Mouse (Mus musculus): ENCODE data around the gene Flywch2. TPM values are rescaled to one million over a fixed set of nuclear protein-coding genes. Genes with fewer than 3 reads are reported as not detected.

Gene Flywch2
- total and polyA plus RNA-seq, 3 experiments = 0.62 to 6.2 TPM; not detected in 1

DNA sequence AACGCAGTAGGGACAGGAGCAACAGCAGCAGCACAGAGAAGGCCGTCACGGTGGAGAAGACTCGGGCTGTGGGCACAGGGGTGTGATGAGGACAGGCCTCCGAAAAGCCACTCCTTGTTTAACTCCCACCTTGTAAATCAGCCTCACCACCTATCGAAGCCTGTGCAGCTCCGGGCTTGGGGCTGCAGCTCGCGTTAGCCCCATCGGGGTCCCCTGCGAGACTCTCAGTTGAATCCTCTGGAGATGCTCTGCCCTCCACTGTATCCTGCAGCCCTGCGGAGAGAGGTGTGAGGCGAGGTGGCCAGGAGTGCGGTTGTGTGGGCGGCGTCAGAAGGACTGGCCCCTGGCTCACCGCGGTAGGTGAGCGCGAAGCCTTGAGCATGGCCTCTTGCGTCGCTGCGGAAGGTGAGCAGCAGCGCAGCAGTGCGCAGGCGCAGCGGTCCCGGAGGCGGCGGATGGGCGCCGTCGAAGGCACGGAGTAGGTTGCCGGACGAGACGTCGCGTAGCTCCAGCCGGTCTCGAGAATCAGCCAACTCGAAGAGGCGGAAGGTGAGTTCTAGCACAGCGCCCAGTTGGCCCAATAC is 43.6 kb downstream of the Flywch2 start:
- Histone ChIP-seq H3K27me3 (ENCODE audit: control insufficient read depth in 1 of 2, insufficient read depth in 2 of 2, low read length in 2 of 2) (no peaks in the 10 kb centered on the region), H3K9me3 (replicated peaks; ENCODE audit: insufficient read depth, low read length) (no peaks in the 10 kb centered on the region), H3K79me2 (ENCODE audit: control insufficient read depth, insufficient read depth, low read length, poor library complexity) (no peaks in the 10 kb centered on the region; the same call in 1 of the 2 replicates), H3K9ac (ENCODE audit: control insufficient read depth, low read depth, low read length, poor library complexity, severe bottlenecking) (no peak overlapping the region), H3K4me3 (ENCODE audit: control insufficient read depth in 1 of 2, insufficient read depth in 1 of 2, low read depth in 2 of 2, low read length in 2 of 2) (no peak overlapping the region), H3K36me3 (ENCODE audit: control insufficient read depth in 1 of 2, insufficient read depth in 2 of 2, low read length in 2 of 2) (peaks cover 0 to 4% of the 10 kb centered on the region in 2 experiments; a peak in 2 of 4 replicates), H3K4me1 (ENCODE audit: control insufficient read depth in 1 of 2, insufficient read depth in 2 of 2, low read length in 2 of 2) (peaks cover 4 to 15% of the 10 kb centered on the region in 2 experiments; a peak in 3 of 4 replicates), H3K27ac (ENCODE audit: control insufficient read depth, low read depth, low read length) (no peak overlapping the region)
- TF ChIP-seq RAD21 (IDR thresholded peaks at IDR 0.05; ENCODE audit: low read depth, low read length) (no peak), UBTF (IDR thresholded peaks at IDR 0.05; ENCODE audit: borderline replicate concordance, insufficient read depth, low read depth, low read length) (no peak), MAX (IDR thresholded peaks at IDR 0.05; ENCODE audit: low read length) (no peak), MAFK (IDR thresholded peaks at IDR 0.05; ENCODE audit: borderline replicate concordance, low read depth, low read length) (no peak), MYB (IDR thresholded peaks at IDR 0.05; ENCODE audit: low read depth, low read length) (no peak), GABPA (IDR thresholded peaks at IDR 0.05; ENCODE audit: low read depth, low read length) (no peak), ZNF384 (IDR thresholded peaks at IDR 0.05; ENCODE audit: low read depth, low read length) (no peak), NRF1 (IDR thresholded peaks at IDR 0.05; ENCODE audit: insufficient read depth, low read depth, low read length, poor library complexity, severe bottlenecking) (no peak), ETS1 (IDR thresholded peaks at IDR 0.05; ENCODE audit: low read depth, low read length) (no peak), POLR2AphosphoS5 (IDR thresholded peaks at IDR 0.05; ENCODE audit: borderline replicate concordance, low read depth, low read length) (no peak), SMC3 (IDR thresholded peaks at IDR 0.05; ENCODE audit: low read depth, low read length) (no peak), USF2 (IDR thresholded peaks at IDR 0.05; ENCODE audit: borderline replicate concordance in 1 of 2, insufficient read depth in 1 of 2, low read depth in 1 of 2, low read length in 2 of 2) (no peak), E2F4 (IDR thresholded peaks at IDR 0.05; ENCODE audit: borderline replicate concordance, low read depth, low read length) (no peak), HCFC1 (IDR thresholded peaks at IDR 0.05; ENCODE audit: low read depth, low read length) (no peak), SIN3A (IDR thresholded peaks at IDR 0.05; ENCODE audit: low read length) (no peak), ZC3H11A (IDR thresholded peaks at IDR 0.05; ENCODE audit: low read depth, low read length) (no peak), ELF1 (IDR thresholded peaks at IDR 0.05; ENCODE audit: low read depth, low read length) (no peak), RCOR1 (IDR thresholded peaks at IDR 0.05; ENCODE audit: low read depth, low read length) (no peak), TAL1 (IDR thresholded peaks at IDR 0.05; ENCODE audit: low read length) (no peak), ZMIZ1 (IDR thresholded peaks at IDR 0.05; ENCODE audit: low read depth, low read length) (no peak)
- DNase-seq (ENCODE audit: low read depth, low spot score) = no peak

Data from MEL (cell line).